Mouse (Mus musculus) E14TG2a.4 (cell line): Measurements from ENCODE around the gene Anxa11.
"Not testable (repeated sequence)": the region's sequence is repeated elsewhere in the genome, so short reads cannot be mapped to it uniquely, and the experiment has no call there.

ENCODE experiments used
- H3K27me3 ChIP-seq: 2 replicates; pipeline ENCODE4 v1.6.1; 2014; ENCODE audit warnings: low read length, control low read depth; ENCODE audit not compliant: insufficient read depth
- H3K36me3 ChIP-seq: 2 replicates; pipeline ENCODE4 v1.6.1; 2014; ENCODE audit warnings: low read length, control low read depth; ENCODE audit not compliant: insufficient read depth
- H3K4me1 ChIP-seq: replicated peaks from 2 replicates; pipeline ENCODE4 v1.6.1; 2014; ENCODE audit warnings: low read depth, low read length, control low read depth
- H3K4me3 ChIP-seq: replicated peaks from 2 replicates; pipeline ENCODE4 v1.5.1; 2014; ENCODE audit warnings: mild to moderate bottlenecking, low read length
- H3K9me3 ChIP-seq: 2 replicates; pipeline ENCODE4 v1.6.1; 2014; ENCODE audit warnings: low read length, control low read depth
- CTCF ChIP-seq: conservative IDR thresholded peaks from 2 replicates; pipeline ENCODE4 v1.5.1; 2014; ENCODE audit warnings: low read length
- NANOG ChIP-seq: IDR thresholded peaks from 2 replicates; pipeline ENCODE4 v1.6.1; 2014; ENCODE audit warnings: borderline replicate concordance, low read length, mixed read lengths
- POU5F1 ChIP-seq: IDR thresholded peaks from 2 replicates; pipeline ENCODE4 v1.6.1; 2014; ENCODE audit warnings: low read length, borderline replicate concordance

Anxa11 gene

GRCm38 (mm10) chr14:25847660-25848059 is 5.7 kb downstream of the Anxa11 start:
- H3K4me3 ChIP-seq = peak overlapping the region; percentile 62
- H3K9me3 ChIP-seq = no peaks in the 10 kb centered on the region
- no peaks in the 10 kb centered on the region for H3K27me3 ChIP-seq
- H3K36me3 ChIP-seq = peaks cover 48% of the 10 kb centered on the region
- no peak for TF ChIP-seq POU5F1
- no peak for TF ChIP-seq CTCF
- no peak for TF ChIP-seq NANOG
- H3K4me1 ChIP-seq = peaks cover 95% of the 10 kb centered on the region

DNA sequence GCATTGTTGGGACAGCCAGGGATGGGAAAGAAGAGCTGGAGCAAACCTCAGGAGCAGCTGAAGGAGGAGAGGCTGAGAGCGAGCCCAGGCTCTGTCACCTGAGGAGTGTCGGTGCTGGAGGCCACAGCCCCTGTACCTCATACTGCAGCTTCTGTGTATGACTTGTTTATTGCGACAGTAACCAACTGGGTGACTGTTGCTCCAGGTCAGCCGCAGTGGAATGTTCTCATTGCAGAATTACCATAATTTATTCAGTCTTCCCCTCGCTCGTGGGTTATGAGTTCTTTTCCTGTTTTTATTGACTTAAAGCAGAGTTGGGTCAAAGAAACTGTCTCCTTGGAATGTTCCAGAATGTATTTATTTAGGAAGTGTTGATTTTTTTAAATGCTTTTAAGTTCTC is 6.3 kb downstream of the Anxa11 start:
- H3K27me3 ChIP-seq = no peaks in the 10 kb centered on the region

GRCm38 (mm10) chr14:25848708-25849107 is 6.8 kb downstream of the Anxa11 start:
- not testable (repeated sequence) for H3K9me3 ChIP-seq, H3K4me3 ChIP-seq, H3K27me3 ChIP-seq
- peaks cover 96% of the 10 kb centered on the region for H3K4me1 ChIP-seq
- peaks cover 48% of the 10 kb centered on the region for H3K36me3 ChIP-seq

More for the DNA sequence above, 6.3 kb downstream of the Anxa11 start:
- peak overlapping the region; percentile 62 for H3K4me3 ChIP-seq
- H3K36me3 ChIP-seq = peaks cover 48% of the 10 kb centered on the region
- TF ChIP-seq CTCF (no peak), POU5F1 (no peak), NANOG (no peak)
- H3K4me1 ChIP-seq = peaks cover 96% of the 10 kb centered on the region
- no peaks in the 10 kb centered on the region for H3K9me3 ChIP-seq

- H3K4me3 ChIP-seq = no peak overlapping the region
- H3K9me3 ChIP-seq = no peaks in the 10 kb centered on the region
- no peaks in the 10 kb centered on the region for H3K27me3 ChIP-seq
- TF ChIP-seq POU5F1 (no peak), NANOG (no peak), CTCF (no peak)
- peaks cover 96% of the 10 kb centered on the region for H3K4me1 ChIP-seq
- H3K36me3 ChIP-seq = peaks cover 42% of the 10 kb centered on the region
Observed at GRCm38 (mm10) chr14:25850433-25850832, 8.5 kb downstream of the Anxa11 start.

- H3K27me3 ChIP-seq = no peaks in the 10 kb centered on the region
- H3K9me3 ChIP-seq = no peaks in the 10 kb centered on the region
- TF ChIP-seq POU5F1 (no peak), CTCF (no peak), NANOG (no peak)
- no peak overlapping the region for H3K4me3 ChIP-seq
- peaks cover 96% of the 10 kb centered on the region for H3K4me1 ChIP-seq
- H3K36me3 ChIP-seq = peaks cover 34% of the 10 kb centered on the region
Observed at GRCm38 (mm10) chr14:25851189-25851588, 9.2 kb downstream of the Anxa11 start.

GRCm38 (mm10) chr14:25852121-25852561 is 10.2 kb downstream of the Anxa11 start:
- Histone ChIP-seq H3K9me3 (no peaks in the 10 kb centered on the region), H3K36me3 (peaks cover 26% of the 10 kb centered on the region), H3K4me1 (peaks cover 96% of the 10 kb centered on the region), H3K4me3 (peak overlapping the region; percentile 43), H3K27me3 (no peaks in the 10 kb centered on the region)
- TF ChIP-seq CTCF (no peak), NANOG (no peak)

- no peaks in the 10 kb centered on the region for H3K27me3 ChIP-seq
- H3K4me1 ChIP-seq = peaks cover 97% of the 10 kb centered on the region
- TF ChIP-seq POU5F1 (no peak), NANOG (no peak), CTCF (no peak)
Observed at GRCm38 (mm10) chr14:25853295-25853694, 11.3 kb downstream of the Anxa11 start.

GRCm38 (mm10) chr14:25853717-25854452 is 11.9 kb downstream of the Anxa11 start:
- H3K4me1 ChIP-seq = peaks cover 100% of the 10 kb centered on the region
- H3K4me3 ChIP-seq = peak overlapping the region; percentile 32; the same call in 1 of the 2 replicates
- no peaks in the 10 kb centered on the region for H3K27me3 ChIP-seq
- TF ChIP-seq NANOG (no peak), POU5F1 (no peak), CTCF (no peak)
- H3K9me3 ChIP-seq = no peaks in the 10 kb centered on the region
- H3K36me3 ChIP-seq = peaks cover 17% of the 10 kb centered on the region

More at GRCm38 (mm10) chr14:25853295-25853694, 11.3 kb downstream of the Anxa11 start:
- H3K4me3 ChIP-seq = peak overlapping the region; percentile 32; the same call in 1 of the 2 replicates
- H3K9me3 ChIP-seq = no peaks in the 10 kb centered on the region
- peaks cover 19% of the 10 kb centered on the region for H3K36me3 ChIP-seq
